Mouse (Mus musculus): ENCODE data around the gene Plp2.

GRCm38 (mm10) chrX:7658785-7659589 lies 12.2 kb downstream of the Plp2 start:
- no peak for TF ChIP-seq CTCF (IDR thresholded peaks at IDR 0.05; ENCODE audit: low read depth, low read length)
- TF ChIP-seq POLR2A (IDR thresholded peaks at IDR 0.05; ENCODE audit: insufficient read depth, low read length), result no peak

Measured in ES-Bruce4 (cell line).